In the genomic region with DNA sequence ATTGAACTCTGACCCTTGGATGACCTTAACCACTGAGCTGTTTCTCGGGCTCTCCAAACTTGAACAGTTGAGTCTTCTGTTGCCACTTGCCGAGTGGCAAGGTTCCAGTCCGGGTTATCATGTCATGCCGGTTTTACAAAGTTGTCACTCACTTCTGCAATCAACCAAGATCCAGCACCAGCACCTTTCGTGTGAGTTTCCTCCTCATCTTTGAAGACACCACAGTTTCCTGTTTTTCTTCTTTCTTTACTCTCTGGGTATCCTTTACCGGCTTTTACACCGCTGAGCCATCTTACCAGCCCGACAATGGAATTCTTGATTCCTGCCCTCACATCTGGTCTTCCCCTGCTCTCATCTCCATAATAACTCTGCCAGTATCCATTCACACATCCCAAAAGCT, we compare ENCODE assay signal across 1 mouse cellular context.
TF ChIP-seq lines count a peak whose summit lies in the region.

No protein-coding gene starts in this region.

TF ChIP-seq in MEL, 35 proteins besides CTCF, POLR2A, EP300 and RAD21:
- TF ChIP-seq NELFE (IDR thresholded peaks at IDR 0.05; ENCODE audit: low read depth, low read length) (peak; percentile 54), SIN3A (IDR thresholded peaks at IDR 0.05; ENCODE audit: low read length) (peak; percentile 92), GATA1 (IDR thresholded peaks at IDR 0.05; ENCODE audit: low read depth, low read length) (peak; percentile 97), ZNF384 (IDR thresholded peaks at IDR 0.05; ENCODE audit: low read depth, low read length) (peak; percentile 36; the same call in 1 of the 2 replicates), MXI1 (IDR thresholded peaks at IDR 0.05; ENCODE audit: low read depth, low read length) (peak; percentile 81), MYB (IDR thresholded peaks at IDR 0.05; ENCODE audit: low read depth, low read length) (peak; percentile 87), TBP (IDR thresholded peaks at IDR 0.05; ENCODE audit: low read depth, low read length) (peak; percentile 61; the same call in 1 of the 2 replicates), USF2 (IDR thresholded peaks at IDR 0.05; ENCODE audit: borderline replicate concordance in 1 of 2, insufficient read depth in 1 of 2, low read depth in 1 of 2, low read length in 2 of 2) (no peak), KAT2A (conservative IDR thresholded peaks at IDR 0.05; ENCODE audit: low read depth, low read length) (0 out of 2 replicates have a peak, but pooled peaks have one; percentile 21), TAL1 (IDR thresholded peaks at IDR 0.05; ENCODE audit: low read length) (peak; percentile 93), ETS1 (IDR thresholded peaks at IDR 0.05; ENCODE audit: low read depth, low read length) (peak; percentile 93), MAX (IDR thresholded peaks at IDR 0.05; ENCODE audit: low read length) (peak; percentile 84), POLR2AphosphoS5 (IDR thresholded peaks at IDR 0.05; ENCODE audit: borderline replicate concordance, low read depth, low read length) (no peak), HCFC1 (IDR thresholded peaks at IDR 0.05; ENCODE audit: low read depth, low read length) (no peak), MAZ (IDR thresholded peaks at IDR 0.05; ENCODE audit: low read depth, low read length) (no peak), UBTF (IDR thresholded peaks at IDR 0.05; ENCODE audit: borderline replicate concordance, insufficient read depth, low read depth, low read length) (no peak), USF1 (IDR thresholded peaks at IDR 0.05; ENCODE audit: low read depth, low read length) (no peak; the same call in 1 of the 2 replicates), ZMIZ1 (IDR thresholded peaks at IDR 0.05; ENCODE audit: low read depth, low read length) (no peak; the same call in 1 of the 2 replicates), TCF12 (IDR thresholded peaks at IDR 0.05; ENCODE audit: low read depth, low read length) (peak; percentile 97), RCOR1 (IDR thresholded peaks at IDR 0.05; ENCODE audit: low read depth, low read length) (peak; percentile 65; the same call in 1 of the 2 replicates), MYC (IDR thresholded peaks at IDR 0.05; ENCODE audit: low read depth, low read length) (peak; percentile 82; the same call in 1 of the 2 replicates), ZKSCAN1 (IDR thresholded peaks at IDR 0.05; ENCODE audit: low read depth, low read length) (peak; percentile 41; the same call in 1 of the 2 replicates), E2F4 (IDR thresholded peaks at IDR 0.05; ENCODE audit: borderline replicate concordance, low read depth, low read length) (peak; percentile 73; the same call in 1 of the 2 replicates), GABPA (IDR thresholded peaks at IDR 0.05; ENCODE audit: low read depth, low read length) (no peak), MEF2A (IDR thresholded peaks at IDR 0.05; ENCODE audit: extremely low read depth, insufficient replicate concordance, low read depth, low read length, poor library complexity, severe bottlenecking) (peak; percentile 60; the same call in 1 of the 2 replicates), BHLHE40 (IDR thresholded peaks at IDR 0.05; ENCODE audit: borderline replicate concordance, low read depth, low read length) (peak; percentile 53; the same call in 1 of the 2 replicates), ZC3H11A (IDR thresholded peaks at IDR 0.05; ENCODE audit: low read depth, low read length) (no peak), NRF1 (IDR thresholded peaks at IDR 0.05; ENCODE audit: insufficient read depth, low read depth, low read length, poor library complexity, severe bottlenecking) (no peak), POLR2AphosphoS2 (IDR thresholded peaks at IDR 0.05; ENCODE audit: low read length) (0 out of 2 replicates have a peak, but pooled peaks have one; percentile 51), MAFK (IDR thresholded peaks at IDR 0.05; ENCODE audit: borderline replicate concordance, low read depth, low read length) (peak; percentile 70; the same call in 1 of the 2 replicates), SMC3 (IDR thresholded peaks at IDR 0.05; ENCODE audit: low read depth, low read length) (no peak), ELF1 (IDR thresholded peaks at IDR 0.05; ENCODE audit: low read depth, low read length) (no peak), CHD2 (IDR thresholded peaks at IDR 0.05; ENCODE audit: low read length) (no peak; the same call in 1 of the 2 replicates), CHD1 (IDR thresholded peaks at IDR 0.05; ENCODE audit: low read depth, low read length) (0 out of 2 replicates have a peak, but pooled peaks have one; percentile 91), JUND (IDR thresholded peaks at IDR 0.05; ENCODE audit: low read depth, low read length) (peak; percentile 85; the same call in 1 of the 2 replicates)
